Mouse (Mus musculus) limb, embryonic 13.5 days (tissue): ENCODE data around the gene Zfp653. TPM values are rescaled to one million over a fixed set of nuclear protein-coding genes. Genes with fewer than 3 reads are reported as not detected.
"Not testable (repeated sequence)": the region's sequence is repeated elsewhere in the genome, so short reads cannot be mapped to it uniquely, and the experiment has no call there.

Experiments
- ATAC-seq: fragments of 200-750 bp; cut with Nextera tagmentation; 2 replicates; pipeline ENCODE4 v1.8.0; 2017; ENCODE audit warnings: low read depth, moderate number of reproducible peaks, moderate TSS enrichment; ENCODE audit not compliant: low FRiP score
- H3K27ac ChIP-seq: fragments of 300-500 bp; sonication (generic); 2 replicates; pipeline ENCODE4 v1.5.1; 2015; ENCODE audit warnings: inconsistent platforms, mild to moderate bottlenecking, moderate library complexity
- H3K27me3 ChIP-seq: fragments of 300-500 bp; sonication (generic); 2 replicates; pipeline ENCODE4 v1.6.1; 2015; ENCODE audit warnings: mild to moderate bottlenecking, inconsistent platforms
- H3K36me3 ChIP-seq: fragments of 300-500 bp; sonication (generic); 2 replicates; pipeline ENCODE4 v1.6.1; 2015; ENCODE audit warnings: inconsistent platforms, mild to moderate bottlenecking, moderate library complexity
- H3K4me1 ChIP-seq: fragments of 300-500 bp; sonication (generic); 2 replicates; pipeline ENCODE4 v1.6.1; 2015; ENCODE audit warnings: inconsistent platforms
- H3K4me2 ChIP-seq: fragments of 300-500 bp; sonication (generic); replicated peaks from 2 replicates; pipeline ENCODE4 v1.6.1; 2015; ENCODE audit warnings: inconsistent platforms, mild to moderate bottlenecking, moderate library complexity
- H3K4me3 ChIP-seq: fragments of 300-500 bp; sonication (generic); 2 replicates; pipeline ENCODE4 v1.5.1; 2015; ENCODE audit warnings: moderate library complexity, mild to moderate bottlenecking, inconsistent platforms
- H3K9ac ChIP-seq: fragments of 300-500 bp; sonication (generic); 2 replicates; pipeline ENCODE4 v1.6.1; 2015; ENCODE audit warnings: mild to moderate bottlenecking, inconsistent platforms
- H3K9me3 ChIP-seq: fragments of 300-500 bp; sonication (generic); 2 replicates; pipeline ENCODE4 v1.6.1; 2016; ENCODE audit warnings: inconsistent platforms
- WGBS: fragments of 180-500 bp; shearing (Covaris S2); methylation state at CpG from one replicate; pipeline ENCODE4 v1.1.7; 2015; 5-methylcytosine and 5-hydroxymethylcytosine counted together
- polyA plus RNA-seq: library from polyadenylated mRNA; unstranded; fragments of >200 nt; fragmentation: Nextera tagmentation; extraction: Ambion mirVana; gene quantifications from 2 replicates; pipeline ENCODE4 v1.2.1, GENCODE M21; 2015

Zfp653 gene
- polyA plus RNA-seq, 1 experiment from 2014 or later, result 11.6 TPM

- Histone ChIP-seq H3K9ac (no peak overlapping the region), H3K4me2 (no peak overlapping the region), H3K27me3 (0 out of 2 replicates have a peak, but pooled peaks cover 4% of the 10 kb centered on the region), H3K36me3 (no peaks in the 10 kb centered on the region), H3K9me3 (no peaks in the 10 kb centered on the region), H3K4me3 (no peak overlapping the region), H3K4me1 (peaks cover 6% of the 10 kb centered on the region; the same call in 1 of the 2 replicates), H3K27ac (no peak overlapping the region)
- no peak for ATAC-seq
- WGBS, result 86% methylated on average over 7 of the region's 7 CpGs
Measured at GRCm38 (mm10) chr9:22089986-22090385, 18.8 kb upstream of the Zfp653 start.

DNA sequence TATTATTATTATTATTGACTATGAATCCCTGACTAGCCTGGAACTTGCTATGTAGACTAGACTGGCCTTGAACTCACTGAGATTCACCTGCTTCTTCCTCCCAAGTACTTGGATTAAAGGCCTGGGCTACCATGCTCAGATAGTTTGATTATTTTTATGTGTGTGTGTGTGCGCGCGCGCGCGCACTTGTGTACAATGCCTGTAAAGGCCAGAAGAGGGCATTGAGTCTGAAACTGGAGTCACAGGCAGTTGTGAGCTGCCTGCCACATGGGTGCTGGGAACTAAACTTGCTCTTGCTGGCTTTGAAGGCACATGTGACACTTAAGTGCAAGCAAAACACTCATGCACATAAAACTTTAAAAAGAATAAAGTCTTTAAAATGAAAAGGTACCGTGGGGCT lies 18.1 kb upstream of the Zfp653 start:
- no peak overlapping the region for H3K4me3 ChIP-seq
- ATAC-seq, result no peak
- H3K4me2 ChIP-seq, result no peak overlapping the region
- no peak overlapping the region for H3K9ac ChIP-seq
- H3K4me1 ChIP-seq, result peaks cover 12% of the 10 kb centered on the region
- H3K9me3 ChIP-seq, result no peaks in the 10 kb centered on the region
- H3K27me3 ChIP-seq, result 0 out of 2 replicates have a peak, but pooled peaks cover under 1% of the 10 kb centered on the region
- H3K27ac ChIP-seq, result no peak overlapping the region
- 96% methylated on average over 7 of the region's 7 CpGs for WGBS
- H3K36me3 ChIP-seq, result no peaks in the 10 kb centered on the region

DNA sequence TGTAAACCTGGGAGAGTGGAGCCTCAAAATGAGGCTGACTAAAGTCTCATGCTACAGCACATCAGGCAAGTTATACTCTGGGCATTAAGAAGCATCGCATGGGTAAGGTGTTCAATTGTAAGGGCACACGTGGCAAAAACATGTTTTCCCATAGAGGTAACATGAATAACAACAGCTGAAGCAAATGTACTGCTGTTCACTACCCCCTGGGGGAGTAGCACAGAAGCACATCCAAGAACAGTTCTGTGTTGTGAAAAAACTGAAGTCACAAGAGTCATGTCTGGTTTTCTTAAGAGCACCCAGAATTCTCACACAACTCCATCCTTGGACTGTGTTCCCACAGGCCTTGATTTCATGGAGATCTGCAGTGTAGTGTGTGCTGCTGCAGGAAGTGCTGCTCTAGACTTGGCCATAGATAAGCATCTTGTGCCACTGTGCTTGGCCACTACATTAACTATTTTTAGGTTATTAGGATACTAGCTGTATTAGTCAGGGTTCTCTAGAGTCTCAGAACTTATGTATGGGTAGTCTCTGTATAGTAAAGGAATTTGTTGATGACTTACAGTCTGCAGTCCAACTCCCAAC lies 15.9 kb upstream of the Zfp653 start:
- Histone ChIP-seq H3K36me3 (0 out of 2 replicates have a peak, but pooled peaks cover 7% of the 10 kb centered on the region), H3K4me1 (peaks cover 12% of the 10 kb centered on the region), H3K27me3 (no peaks in the 10 kb centered on the region), H3K9ac (no peak overlapping the region), H3K4me2 (no peak overlapping the region), H3K4me3 (no peak overlapping the region), H3K27ac (no peak overlapping the region), H3K9me3 (no peaks in the 10 kb centered on the region)
- ATAC-seq, result no peak
- WGBS, result 84% methylated on average over 2 of the region's 2 CpGs

DNA sequence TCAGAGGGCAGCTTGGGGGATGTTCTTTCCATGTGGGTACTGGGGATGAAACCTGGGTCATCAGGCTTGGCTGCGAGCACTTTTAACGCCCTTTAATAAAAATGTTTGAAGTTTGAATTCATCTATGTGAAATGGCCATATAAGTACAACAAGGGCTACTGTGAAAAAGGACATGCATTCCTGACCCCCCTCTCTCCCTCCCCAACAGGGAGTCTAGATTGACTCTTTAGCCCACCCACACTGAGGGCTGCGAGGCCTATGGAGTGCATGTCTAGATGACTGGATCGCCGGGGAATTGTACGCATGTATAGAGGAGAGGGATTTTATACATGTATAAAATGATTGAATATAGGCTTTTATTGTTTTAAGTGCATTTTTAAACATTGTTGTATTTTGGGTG lies 14.8 kb upstream of the Zfp653 start:
- H3K4me1 ChIP-seq, result peaks cover 12% of the 10 kb centered on the region
- WGBS, result 79% methylated on average over 6 of the region's 6 CpGs
- peak overlapping the region; percentile 77 for H3K9ac ChIP-seq
- H3K9me3 ChIP-seq, result no peaks in the 10 kb centered on the region
- 0 out of 2 replicates have a peak, but pooled peaks cover 7% of the 10 kb centered on the region for H3K36me3 ChIP-seq
- no peaks in the 10 kb centered on the region for H3K27me3 ChIP-seq
- peak overlapping the region; percentile 69 for H3K4me3 ChIP-seq
- H3K4me2 ChIP-seq, result peak overlapping the region; percentile 85
- H3K27ac ChIP-seq, result peak overlapping the region; percentile 35; the same call in 1 of the 2 replicates
- ATAC-seq, result no peak

- H3K9ac ChIP-seq, result peak within 1 kb of the TSS; percentile 77
- peaks cover 12% of the 10 kb centered on the region for H3K4me1 ChIP-seq
- H3K36me3 ChIP-seq, result peaks cover 13% of the 10 kb centered on the region; the same call in 1 of the 2 replicates
- H3K4me3 ChIP-seq, result peak within 1 kb of the TSS; percentile 69
- H3K27me3 ChIP-seq, result no peaks in the 10 kb centered on the region
- peak within 1 kb of the TSS; percentile 35; the same call in 1 of the 2 replicates for H3K27ac ChIP-seq
- H3K4me2 ChIP-seq, result peak within 1 kb of the TSS; percentile 85
- H3K9me3 ChIP-seq, result no peaks in the 10 kb centered on the region
- under 1% methylated on average over 48 of the region's 48 CpGs for WGBS
- peak; percentile 98 for ATAC-seq
Measured at GRCm38 (mm10) chr9:22085022-22085834, 14.1 kb upstream of the Zfp653 start, which contains the start of gene Ecsit. Gene Ecsit (minus strand): TSS chr9:22085438.

DNA sequence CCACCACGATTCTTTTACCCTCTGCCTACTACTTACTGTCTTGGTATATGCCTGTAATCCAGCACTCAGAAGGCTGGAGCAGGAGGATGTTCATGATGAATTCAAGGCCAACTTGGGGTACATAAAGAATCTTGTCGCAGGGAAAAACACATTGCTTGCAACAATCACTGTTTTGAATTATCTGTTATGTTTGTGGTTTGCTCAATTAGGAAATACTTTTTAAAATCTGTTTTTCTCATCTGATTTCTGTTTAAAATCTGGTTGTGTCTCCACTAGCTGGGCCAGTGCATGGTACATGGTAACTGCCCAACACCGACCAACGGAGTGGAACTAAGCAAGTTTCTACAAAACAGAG lies 13.5 kb upstream of the Zfp653 start:
- no peak for ATAC-seq
- Histone ChIP-seq H3K4me1 (peaks cover 12% of the 10 kb centered on the region), H3K9ac (peak overlapping the region; percentile 77), H3K27ac (no peak overlapping the region), H3K4me2 (peak overlapping the region; percentile 85), H3K27me3 (no peaks in the 10 kb centered on the region), H3K36me3 (peaks cover 14% of the 10 kb centered on the region; the same call in 1 of the 2 replicates), H3K9me3 (no peaks in the 10 kb centered on the region), H3K4me3 (peak overlapping the region; percentile 69)
- WGBS, result 28% methylated on average over 4 of the region's 4 CpGs

GRCm38 (mm10) chr9:22076223-22076622 lies 5.0 kb upstream of the Zfp653 start:
- Histone ChIP-seq H3K4me1 (peaks cover 4% of the 10 kb centered on the region; the same call in 1 of the 2 replicates), H3K4me3 (no peak overlapping the region), H3K27me3 (no peaks in the 10 kb centered on the region), H3K36me3 (peaks cover 44% of the 10 kb centered on the region), H3K27ac (no peak overlapping the region), H3K9ac (no peak overlapping the region), H3K9me3 (no peaks in the 10 kb centered on the region), H3K4me2 (no peak overlapping the region)
- ATAC-seq, result no peak
- WGBS, result 94% methylated on average over 23 of the region's 23 CpGs

DNA sequence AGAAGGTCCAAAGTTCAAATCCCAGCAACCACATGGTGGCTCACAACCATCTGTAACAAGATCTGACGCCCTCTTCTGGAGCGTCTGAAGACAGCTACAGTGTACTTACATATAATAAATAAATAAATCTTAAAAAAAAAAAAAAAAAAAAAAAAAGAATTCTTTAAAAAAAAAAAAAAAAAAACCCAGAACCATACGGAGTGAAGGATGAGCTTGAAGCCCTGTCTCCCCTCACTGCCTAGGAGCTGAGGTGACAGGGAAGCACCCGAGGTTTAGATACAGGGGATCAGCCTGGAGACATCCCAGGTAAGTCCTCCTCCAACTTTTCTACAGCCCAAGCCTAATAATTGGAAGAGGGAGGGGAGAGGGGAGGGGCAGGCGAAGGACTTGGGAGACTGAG lies 4.6 kb upstream of the Zfp653 start:
- not testable (repeated sequence) for H3K4me2 ChIP-seq, ATAC-seq, H3K27ac ChIP-seq, H3K4me1 ChIP-seq, H3K9ac ChIP-seq, H3K9me3 ChIP-seq, H3K27me3 ChIP-seq, H3K4me3 ChIP-seq
- WGBS, result 70% methylated on average over 5 of the region's 5 CpGs
- peaks cover 44% of the 10 kb centered on the region for H3K36me3 ChIP-seq

GRCm38 (mm10) chr9:22072276-22072675 lies 1.1 kb upstream of the Zfp653 start:
- 94% methylated on average over 4 of the region's 4 CpGs for WGBS
- Histone ChIP-seq H3K36me3 (peaks cover 46% of the 10 kb centered on the region), H3K4me3 (no peak overlapping the region), H3K4me1 (peaks cover 13% of the 10 kb centered on the region), H3K9ac (no peak overlapping the region), H3K9me3 (no peaks in the 10 kb centered on the region), H3K27me3 (no peaks in the 10 kb centered on the region), H3K4me2 (peak overlapping the region; percentile 66), H3K27ac (no peak overlapping the region)
- ATAC-seq, result no peak

- Histone ChIP-seq H3K4me1 (peaks cover 13% of the 10 kb centered on the region), H3K27ac (no peak overlapping the region), H3K9me3 (no peaks in the 10 kb centered on the region), H3K4me2 (peak overlapping the region; percentile 66), H3K36me3 (peaks cover 54% of the 10 kb centered on the region), H3K27me3 (no peaks in the 10 kb centered on the region), H3K4me3 (peak overlapping the region; percentile 63), H3K9ac (peak overlapping the region; percentile 20; the same call in 1 of the 2 replicates)
- 0 out of 2 replicates have a peak, but pooled peaks have one; percentile 1 for ATAC-seq
- WGBS, result 72% methylated on average over 4 of the region's 4 CpGs
Measured at GRCm38 (mm10) chr9:22069881-22070553, 1.2 kb downstream of the Zfp653 start.

- ATAC-seq, result no peak
- H3K9me3 ChIP-seq, result no peaks in the 10 kb centered on the region
- no peaks in the 10 kb centered on the region for H3K27me3 ChIP-seq
- no peak overlapping the region for H3K4me2 ChIP-seq
- WGBS, result 76% methylated on average over 5 of the region's 5 CpGs
- no peak overlapping the region for H3K9ac ChIP-seq
- no peak overlapping the region for H3K4me3 ChIP-seq
- peaks cover 56% of the 10 kb centered on the region for H3K36me3 ChIP-seq
- peaks cover 11% of the 10 kb centered on the region for H3K4me1 ChIP-seq
- no peak overlapping the region for H3K27ac ChIP-seq
Measured at GRCm38 (mm10) chr9:22067195-22067594, 4.0 kb downstream of the Zfp653 start.

DNA sequence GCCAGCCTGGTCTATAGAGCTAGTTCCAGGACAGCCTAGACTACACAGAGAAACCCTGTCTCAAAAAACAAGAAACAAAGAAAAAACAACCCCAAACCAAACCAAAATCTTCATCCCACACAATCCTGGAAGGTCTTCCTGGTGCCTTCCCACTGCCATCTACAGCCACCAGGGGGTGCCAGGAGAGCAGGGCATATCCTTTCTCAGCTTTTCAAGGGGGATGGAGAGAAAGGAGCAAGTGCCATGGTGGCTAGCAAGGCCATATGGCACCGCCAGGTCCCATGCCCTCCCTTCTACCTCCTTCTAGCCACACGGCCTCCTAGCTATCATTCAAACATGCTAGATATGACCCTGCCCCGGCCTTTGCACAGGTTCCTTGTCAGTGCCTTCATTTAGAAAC lies 4.7 kb downstream of the Zfp653 start:
- no peak for ATAC-seq
- Histone ChIP-seq H3K4me2 (no peak overlapping the region), H3K9me3 (no peaks in the 10 kb centered on the region), H3K36me3 (peaks cover 62% of the 10 kb centered on the region), H3K27ac (no peak overlapping the region), H3K4me3 (no peak overlapping the region), H3K4me1 (peaks cover 8% of the 10 kb centered on the region), H3K9ac (no peak overlapping the region), H3K27me3 (no peaks in the 10 kb centered on the region)
- WGBS, result 65% methylated on average over 3 of the region's 3 CpGs
